ENCODE assay signal across 18 mouse cellular contexts in genomic region chr5:118590868-118591267, GRCm38 (mm10). TPM values are rescaled to one million over a fixed set of nuclear protein-coding genes. Genes with fewer than 3 reads are reported as not detected.
DNase-seq lines count a peak whose midpoint lies in the region; ATAC-seq and TF ChIP-seq lines count a peak whose summit lies in the region.
"Had no signal": no experiment of that assay in that cellular context is flagged by ENCODE, and none has a peak within 500 bp of the region (broad histone marks: within the 10 kb centered on the region; RNA-seq: fewer than 3 reads in every experiment).

No protein-coding gene starts in this region.

- no peak for DNase-seq in hindbrain, embryonic 10.5 days (ENCODE audit: low spot score)
- DNase-seq in thymus, postnatal 14 days, result peak; percentile 68
- no peak for DNase-seq in kidney, adult 11 months
- DNase-seq: cerebellum, adult 11-12 months; kidney, adult 18-20 months; kidney, postnatal 14 days; lung, postnatal 10 days; spleen, adult 18-20 months had no signal

- H3K9ac ChIP-seq in hindbrain, embryonic 16.5 days (ENCODE audit: low read depth, low read length), result no peak overlapping the region; the same call in 1 of the 2 replicates
- no peak overlapping the region for H3K9ac ChIP-seq in forebrain, embryonic 16.5 days (replicated peaks; ENCODE audit: low read depth, low read length)
- H3K9ac ChIP-seq: embryonic facial prominence, embryonic 13.5 days; midbrain, embryonic 12.5 days; stomach, embryonic 15.5 days had no signal

- H3K36me3 ChIP-seq in hindbrain, embryonic 16.5 days (ENCODE audit: control insufficient read depth, insufficient read depth, low read length), result no peaks in the 10 kb centered on the region
- H3K36me3 ChIP-seq in hindbrain, embryonic 10.5 days, result no peaks in the 10 kb centered on the region
- peaks cover 21% of the 10 kb centered on the region for H3K36me3 ChIP-seq in E14TG2a.4 (ENCODE audit: insufficient read depth, low read length)
- H3K36me3 ChIP-seq in forebrain, embryonic 16.5 days (ENCODE audit: control insufficient read depth, insufficient read depth), result no peaks in the 10 kb centered on the region
- H3K36me3 ChIP-seq: embryonic facial prominence, embryonic 13.5 days; forebrain, embryonic 10.5 days; midbrain, embryonic 12.5 days; stomach, embryonic 15.5 days had no signal

- H3K27me3 ChIP-seq in hindbrain, embryonic 16.5 days (replicated peaks; ENCODE audit: control insufficient read depth, insufficient read depth, low read length), result no peaks in the 10 kb centered on the region
- no peaks in the 10 kb centered on the region for H3K27me3 ChIP-seq in hindbrain, embryonic 10.5 days (ENCODE audit: insufficient read depth, poor library complexity, severe bottlenecking)
- no peaks in the 10 kb centered on the region for H3K27me3 ChIP-seq in E14TG2a.4 (ENCODE audit: insufficient read depth, low read length)
- no peaks in the 10 kb centered on the region for H3K27me3 ChIP-seq in forebrain, embryonic 16.5 days (replicated peaks; ENCODE audit: control insufficient read depth, insufficient read depth, low read length)
- H3K27me3 ChIP-seq: embryonic facial prominence, embryonic 13.5 days; midbrain, embryonic 12.5 days; stomach, embryonic 15.5 days had no signal

- 0 out of 2 replicates have a peak, but pooled peaks have one; percentile 18 for ATAC-seq in hindbrain, embryonic 16.5 days
- ATAC-seq in inflammation-experienced regulatory T-cells, adult 6 months, result peak; percentile 24
- no peak for ATAC-seq in activated CD4-positive, CD25-positive, alpha-beta regulatory T cell, adult 4 months
- ATAC-seq in forebrain, embryonic 16.5 days, result no peak

- peaks cover 37% of the 10 kb centered on the region for H3K4me1 ChIP-seq in hindbrain, embryonic 16.5 days (ENCODE audit: control insufficient read depth, insufficient read depth, low read depth, low read length)
- H3K4me1 ChIP-seq in hindbrain, embryonic 10.5 days (replicated peaks), result peaks cover 64% of the 10 kb centered on the region
- peaks cover 91% of the 10 kb centered on the region for H3K4me1 ChIP-seq in E14TG2a.4 (replicated peaks; ENCODE audit: low read depth, low read length)
- H3K4me1 ChIP-seq in forebrain, embryonic 16.5 days (replicated peaks; ENCODE audit: control insufficient read depth, insufficient read depth, low read length), result peaks cover 44% of the 10 kb centered on the region

- no peak overlapping the region for H3K4me3 ChIP-seq in hindbrain, embryonic 16.5 days (ENCODE audit: low read length)
- H3K4me3 ChIP-seq in hindbrain, embryonic 10.5 days, result no peak overlapping the region
- H3K4me3 ChIP-seq in E14TG2a.4 (replicated peaks; ENCODE audit: low read length), result 0 out of 2 replicates have a peak overlapping the region, but pooled peaks have one; percentile 1
- no peak overlapping the region for H3K4me3 ChIP-seq in forebrain, embryonic 16.5 days (replicated peaks; ENCODE audit: low read length)
- H3K4me3 ChIP-seq: embryonic facial prominence, embryonic 13.5 days; forebrain, embryonic 10.5 days; midbrain, embryonic 12.5 days; myocyte; stomach, embryonic 15.5 days had no signal

- no peak for TF ChIP-seq CTCF in E14TG2a.4 (conservative IDR thresholded peaks at IDR 0.05; ENCODE audit: low read length)

- H3K9me3 ChIP-seq in hindbrain, embryonic 16.5 days (ENCODE audit: control insufficient read depth, low read length), result no peaks in the 10 kb centered on the region
- no peaks in the 10 kb centered on the region for H3K9me3 ChIP-seq in hindbrain, embryonic 10.5 days
- no peaks in the 10 kb centered on the region for H3K9me3 ChIP-seq in E14TG2a.4 (ENCODE audit: low read length)
- no peaks in the 10 kb centered on the region for H3K9me3 ChIP-seq in forebrain, embryonic 16.5 days (ENCODE audit: control insufficient read depth, low read length)
- H3K9me3 ChIP-seq: embryonic facial prominence, embryonic 13.5 days; forebrain, embryonic 10.5 days; midbrain, embryonic 12.5 days; stomach, embryonic 15.5 days had no signal

- no peak overlapping the region for H3K4me2 ChIP-seq in hindbrain, embryonic 16.5 days (ENCODE audit: low read length)
- H3K4me2 ChIP-seq in forebrain, embryonic 16.5 days (ENCODE audit: low read length), result no peak overlapping the region
- H3K4me2 ChIP-seq: embryonic facial prominence, embryonic 13.5 days; midbrain, embryonic 12.5 days had no signal

- 38% methylated on average over 6 of the region's 6 CpGs for WGBS in hindbrain, embryonic 16.5 days
- 34% methylated on average over 6 of the region's 6 CpGs for WGBS in hindbrain, embryonic 10.5 days
- 43% methylated on average over 6 of the region's 6 CpGs for WGBS in forebrain, embryonic 16.5 days

- H3K27ac ChIP-seq in hindbrain, embryonic 16.5 days (ENCODE audit: low read depth, low read length), result no peak overlapping the region
- no peak overlapping the region for H3K27ac ChIP-seq in hindbrain, embryonic 10.5 days
- H3K27ac ChIP-seq in forebrain, embryonic 16.5 days (ENCODE audit: low read length), result no peak overlapping the region
- H3K27ac ChIP-seq: embryonic facial prominence, embryonic 13.5 days; forebrain, embryonic 10.5 days; midbrain, embryonic 12.5 days had no signal

RNA-seq across cellular contexts. Expression of gene Med13l, which starts 30.4 kb away (rescaled TPM):
- polyA plus RNA-seq in hindbrain, embryonic 16.5 days (2015; fragmentation: Nextera tagmentation; extraction: Ambion mirVana), result 11.5 and 12.4 TPM in 2 replicates
- polyA plus RNA-seq in hindbrain, embryonic 10.5 days (2016; fragmentation: Nextera tagmentation; extraction: Ambion mirVana), result 10.3 and 11.0 TPM in 2 replicates
- 10 to 100 TPM; 12.0 to 28.2 (median 22.7) TPM for polyA plus RNA-seq in inflammation-experienced regulatory T-cells, adult 6 months (2017; shearing (Covaris generic))
- polyA plus RNA-seq in activated CD4-positive, CD25-positive, alpha-beta regulatory T cell, adult 4 months (2017; shearing (Covaris generic)), result 10 to 100 TPM; 14.6 to 17.4 TPM
- polyA plus RNA-seq in forebrain, embryonic 16.5 days (2015; fragmentation: Nextera tagmentation; extraction: Ambion mirVana), result 24.9 and 25.8 TPM in 2 replicates

Comparison
In these comparisons a context has a peak if more than half of its experiments do, and no peak if none do; other contexts are left out.
1. ATAC-seq: peak in hindbrain, embryonic 16.5 days (single experiment) and inflammation-experienced regulatory T-cells, adult 6 months (single experiment); none in activated CD4-positive, CD25-positive, alpha-beta regulatory T cell, adult 4 months (single experiment) and forebrain, embryonic 16.5 days (single experiment).